Mouse (Mus musculus) spleen, postnatal 4 days (tissue): ENCODE results near the gene Tnfaip8l1.

ENCODE experiments used
- DNase-seq, 2 experiments: peaks; one replicate each; pipeline ENCODE4 v3.0.0; 2022; ENCODE audit warnings: low spot score in 2 of 2

Tnfaip8l1 gene

GRCm38 (mm10) chr17:56175416-56175815, 13.1 kb downstream of the Tnfaip8l1 start:
- no peak for DNase-seq

GRCm38 (mm10) chr17:56182975-56183657, 20.8 kb downstream of the Tnfaip8l1 start:
- no peak for DNase-seq

- DNase-seq: peak; percentile 93 to 97
Measured at GRCm38 (mm10) chr17:56183658-56184103, 21.4 kb downstream of the Tnfaip8l1 start, which contains the start of gene Mydgf. TSS of gene Mydgf (minus strand) at chr17:56183920.

- no peak for DNase-seq
Measured at GRCm38 (mm10) chr17:56185281-56186141, 23.2 kb downstream of the Tnfaip8l1 start.

GRCm38 (mm10) chr17:56191266-56191665, 29.0 kb downstream of the Tnfaip8l1 start:
- DNase-seq: no peak

GRCm38 (mm10) chr17:56194357-56194756, 32.1 kb downstream of the Tnfaip8l1 start:
- no peak for DNase-seq

GRCm38 (mm10) chr17:56194765-56195164, 32.5 kb downstream of the Tnfaip8l1 start:
- no peak for DNase-seq

GRCm38 (mm10) chr17:56196860-56197259, 34.6 kb downstream of the Tnfaip8l1 start:
- DNase-seq: no peak

- DNase-seq: no peak
Measured at GRCm38 (mm10) chr17:56200586-56200985, 38.3 kb downstream of the Tnfaip8l1 start.

GRCm38 (mm10) chr17:56201642-56202041, 39.4 kb downstream of the Tnfaip8l1 start:
- no peak for DNase-seq

GRCm38 (mm10) chr17:56202476-56202875, 40.2 kb downstream of the Tnfaip8l1 start:
- DNase-seq: no peak

GRCm38 (mm10) chr17:56203729-56204128, 41.5 kb downstream of the Tnfaip8l1 start:
- no peak for DNase-seq

- DNase-seq: no peak
Measured at GRCm38 (mm10) chr17:56206276-56206884, 44.1 kb downstream of the Tnfaip8l1 start.

GRCm38 (mm10) chr17:56206986-56207674, 44.9 kb downstream of the Tnfaip8l1 start:
- no peak for DNase-seq

GRCm38 (mm10) chr17:56207963-56208530, 45.8 kb downstream of the Tnfaip8l1 start:
- no peak for DNase-seq

GRCm38 (mm10) chr17:56208821-56209220, 46.5 kb downstream of the Tnfaip8l1 start:
- no peak for DNase-seq

GRCm38 (mm10) chr17:56211090-56211489, 48.8 kb downstream of the Tnfaip8l1 start:
- DNase-seq: no peak

GRCm38 (mm10) chr17:56212676-56213075, 50.4 kb downstream of the Tnfaip8l1 start:
- no peak for DNase-seq

GRCm38 (mm10) chr17:56214229-56214628, 52.0 kb downstream of the Tnfaip8l1 start:
- DNase-seq: no peak

GRCm38 (mm10) chr17:56217670-56218069, 55.4 kb downstream of the Tnfaip8l1 start:
- no peak for DNase-seq
